Mouse (Mus musculus) heart, postnatal 36 days (tissue): Measurements from ENCODE around the gene Klhdc4. TPM values are rescaled to one million over a fixed set of nuclear protein-coding genes. Genes with fewer than 3 reads are reported as not detected.

Experiments used
- DNase-seq, 2 experiments: peaks; one replicate each; pipeline ENCODE4 v3.0.0; 2021 to 2022
- intact Hi-C: fragments of 180-260 bp; cut with DNase I; formaldehyde crosslinking; loops from one replicate; pipeline ENCODE4 v1.15.1; 2025
- total RNA-seq, 2 experiments: library from RNA; stranded (reverse); gene quantifications; 2 replicates each; pipeline ENCODE4 v1.2.3; 2021

The Klhdc4 gene
- total RNA-seq, 2 experiments from 2014 or later = 12.2 to 12.3 TPM

- DNase-seq = peak; percentile 10 to 14
- intact Hi-C loops = no loop called here
Observed at GRCm38 (mm10) chr8:121761480-121761879, 67.9 kb downstream of the Klhdc4 start.

- intact Hi-C loops = no loop called here
- DNase-seq = no peak
Observed at GRCm38 (mm10) chr8:121760484-121760883, 68.9 kb downstream of the Klhdc4 start.

GRCm38 (mm10) chr8:121758470-121758869, 70.9 kb downstream of the Klhdc4 start:
- intact Hi-C loops = no loop called here
- no peak for DNase-seq

GRCm38 (mm10) chr8:121751407-121751806, 78.0 kb downstream of the Klhdc4 start:
- intact Hi-C loops = no loop called here
- peak; percentile 22 to 52 for DNase-seq

GRCm38 (mm10) chr8:121750512-121750911, 78.9 kb downstream of the Klhdc4 start:
- intact Hi-C loops = no loop called here
- no peak for DNase-seq

GRCm38 (mm10) chr8:121749501-121749900, 79.9 kb downstream of the Klhdc4 start:
- DNase-seq = no peak
- intact Hi-C loops = no loop called here

Other genes with a start within 250 kb of the Klhdc4 start
- gene Map1lc3b, start 239.2 kb downstream of the Klhdc4 start, total RNA-seq = 100 to 1,000 TPM; 266 to 268 TPM
- gene Zcchc14, start 176.7 kb downstream of the Klhdc4 start, total RNA-seq = 10 to 100 TPM; 25.3 to 33.1 TPM
- gene Jph3, start 99.9 kb downstream of the Klhdc4 start, total RNA-seq = under 1 TPM in 1 of 2 experiments, not detected in 1; 0.08 TPM
- 1 to 10 TPM; 3.1 to 3.6 TPM for gene Slc7a5, start 78.1 kb upstream of the Klhdc4 start, total RNA-seq
- gene Car5a, start 115.3 kb upstream of the Klhdc4 start, total RNA-seq = not detected
- gene Banp, start 120.2 kb upstream of the Klhdc4 start, total RNA-seq = 10 to 100 TPM in 1 of 2 experiments, 1 to 10 TPM in 1; 8.5 to 19.2 TPM